Mouse (Mus musculus): Measurements from ENCODE around the gene Olfr1160.
"Not testable (repeated sequence)": the region's sequence is repeated elsewhere in the genome, so short reads cannot be mapped to it uniquely, and the experiment has no call there.

Gene Olfr1160

GRCm38 (mm10) chr2:88007515-88008318 lies at the start of gene Olfr1160:
Gene Olfr1160 (minus strand): TSS chr2:88008268.
- no peak for DNase-seq

- no peak for DNase-seq
These were observed 43.0 kb upstream of the Olfr1160 start, which contains the start of gene Olfr1162 for GRCm38 (mm10) chr2:88051029-88051428. Gene Olfr1162 (minus strand): TSS chr2:88051129.

DNA sequence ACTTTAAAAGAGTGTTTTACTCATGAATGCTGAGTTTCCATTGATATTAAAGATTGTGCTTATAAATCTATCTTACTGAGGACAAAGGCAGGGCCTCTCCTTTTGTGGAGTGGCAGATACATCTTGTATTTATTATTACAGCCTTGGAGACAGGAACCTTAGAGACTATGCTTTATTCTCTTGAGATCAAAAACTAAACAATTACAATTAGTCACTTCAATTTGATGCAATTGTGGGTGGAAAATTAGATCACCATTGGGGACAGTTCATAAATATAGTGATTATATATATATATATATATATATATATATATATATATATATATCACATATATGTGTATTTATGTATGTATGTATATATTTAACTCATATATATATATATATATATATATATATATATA lies 29.5 kb upstream of the Olfr1160 start, which contains the start of gene Olfr73:
Gene Olfr73 (minus strand): TSS at position 101 of the 400 bp plus-strand sequence.
- DNase-seq: no peak

DNA sequence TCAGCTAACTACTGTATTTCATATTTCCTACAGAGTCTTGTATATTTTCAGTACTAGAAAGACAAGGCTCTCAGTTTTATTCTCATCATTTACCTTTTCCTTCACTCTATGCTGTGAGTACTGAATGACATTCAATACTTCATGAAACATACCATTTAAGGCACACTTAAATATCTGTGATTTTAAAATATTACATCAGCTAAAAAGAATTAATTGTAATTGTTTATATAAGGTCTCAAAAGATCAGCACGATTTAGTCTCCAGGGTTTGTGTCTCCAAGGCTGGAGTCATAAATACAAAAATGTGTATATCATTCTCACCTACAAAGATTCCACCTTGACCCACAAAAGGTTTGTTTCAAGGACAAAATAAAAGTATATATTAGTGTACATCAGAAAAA lies 14.4 kb upstream of the Olfr1160 start, which contains the start of gene Olfr1161:
Gene Olfr1161 (plus strand): TSS at position 301 of the 400 bp plus-strand sequence.
- not testable (repeated sequence) for DNase-seq

DNA sequence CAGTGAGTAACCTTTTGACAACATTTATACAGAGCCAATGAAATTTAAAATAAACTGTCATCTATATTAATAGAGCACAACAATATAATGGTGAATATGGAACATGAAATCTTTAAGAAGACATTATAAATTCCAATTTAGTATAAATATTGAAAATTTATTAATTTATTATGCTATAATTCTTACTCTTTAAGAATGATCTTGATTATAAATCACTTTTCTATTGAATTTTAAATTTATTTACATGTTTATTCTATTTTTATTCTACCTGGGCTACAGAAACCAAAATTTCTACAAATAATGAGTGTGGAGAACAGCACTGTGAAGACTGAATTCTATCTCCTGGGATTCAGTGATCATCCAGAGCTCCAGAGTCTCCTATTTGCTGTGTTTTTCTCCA lies 18.3 kb downstream of the Olfr1160 start, which contains the start of gene Olfr1158:
Gene Olfr1158 (plus strand): TSS at position 301 of the 400 bp plus-strand sequence.
- no peak for DNase-seq

- DNase-seq: no peak
These were observed 33.5 kb downstream of the Olfr1160 start, which contains the start of gene Olfr74 for GRCm38 (mm10) chr2:87974563-87974962. Gene Olfr74 (minus strand): TSS chr2:87974663.

GRCm38 (mm10) chr2:87968199-87968598 lies 39.9 kb downstream of the Olfr1160 start, which contains the start of gene Olfr1157:
Gene Olfr1157 (minus strand): TSS chr2:87968299.
- no peak for DNase-seq

- no peak for DNase-seq
These were observed 55.1 kb downstream of the Olfr1160 start, which contains the start of gene Olfr1156 for GRCm38 (mm10) chr2:87953000-87953399. Gene Olfr1156 (minus strand): TSS chr2:87953100.

Data from cerebellum, adult 9-10 months (tissue).